Mouse (Mus musculus): ENCODE data around the gene Lhx1.

Lhx1 gene

GRCm38 (mm10) chr11:84525421-84526274 lies at the start of gene Lhx1:
Gene Lhx1 (minus strand): TSS chr11:84525535.
- DNase-seq, result peak; percentile 92

GRCm38 (mm10) chr11:84574834-84575233 lies 49.5 kb upstream of the Lhx1 start:
- DNase-seq, result no peak

DNA sequence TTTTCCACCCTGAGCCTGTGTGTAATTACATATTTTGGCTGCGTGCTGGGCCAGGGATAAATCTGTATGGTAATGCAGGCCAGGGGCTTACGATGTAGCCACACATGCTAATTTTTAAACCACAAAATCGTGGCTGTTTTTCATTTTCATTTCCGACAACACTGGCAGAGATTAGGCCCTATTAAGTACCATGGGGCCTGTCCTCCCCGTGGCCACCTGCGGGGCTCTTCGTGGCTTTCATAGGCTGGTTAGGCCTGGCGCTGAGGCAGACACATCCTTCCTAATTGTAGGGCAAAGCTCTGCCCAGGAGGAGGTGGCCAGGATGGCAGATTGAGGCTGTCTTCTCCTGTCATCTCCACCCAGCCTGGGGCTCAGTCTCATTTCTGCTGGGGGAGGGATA lies 48.3 kb upstream of the Lhx1 start:
- no peak for DNase-seq

DNA sequence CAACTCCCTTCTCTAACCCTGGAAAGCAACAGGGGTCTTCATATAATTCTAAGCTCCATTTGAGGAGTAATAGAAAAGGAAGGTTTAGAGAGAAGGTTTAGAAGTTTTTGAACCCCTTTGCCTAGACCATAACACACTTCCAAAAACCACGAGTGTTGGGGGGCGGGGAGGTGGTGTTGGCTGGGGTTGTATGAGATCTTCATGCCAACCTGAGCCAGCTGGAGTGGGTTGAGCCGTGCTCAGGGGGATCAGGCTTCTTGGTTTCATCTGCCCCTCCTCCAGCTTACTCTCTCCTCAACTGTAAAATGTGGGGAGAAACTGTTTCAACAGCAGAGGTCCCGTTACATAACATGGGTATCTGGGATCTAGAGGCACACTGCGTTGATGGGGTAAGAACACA lies 45.5 kb upstream of the Lhx1 start:
- no peak for DNase-seq

GRCm38 (mm10) chr11:84570392-84570791 lies 45.1 kb upstream of the Lhx1 start:
- DNase-seq, result peak; percentile 40

DNA sequence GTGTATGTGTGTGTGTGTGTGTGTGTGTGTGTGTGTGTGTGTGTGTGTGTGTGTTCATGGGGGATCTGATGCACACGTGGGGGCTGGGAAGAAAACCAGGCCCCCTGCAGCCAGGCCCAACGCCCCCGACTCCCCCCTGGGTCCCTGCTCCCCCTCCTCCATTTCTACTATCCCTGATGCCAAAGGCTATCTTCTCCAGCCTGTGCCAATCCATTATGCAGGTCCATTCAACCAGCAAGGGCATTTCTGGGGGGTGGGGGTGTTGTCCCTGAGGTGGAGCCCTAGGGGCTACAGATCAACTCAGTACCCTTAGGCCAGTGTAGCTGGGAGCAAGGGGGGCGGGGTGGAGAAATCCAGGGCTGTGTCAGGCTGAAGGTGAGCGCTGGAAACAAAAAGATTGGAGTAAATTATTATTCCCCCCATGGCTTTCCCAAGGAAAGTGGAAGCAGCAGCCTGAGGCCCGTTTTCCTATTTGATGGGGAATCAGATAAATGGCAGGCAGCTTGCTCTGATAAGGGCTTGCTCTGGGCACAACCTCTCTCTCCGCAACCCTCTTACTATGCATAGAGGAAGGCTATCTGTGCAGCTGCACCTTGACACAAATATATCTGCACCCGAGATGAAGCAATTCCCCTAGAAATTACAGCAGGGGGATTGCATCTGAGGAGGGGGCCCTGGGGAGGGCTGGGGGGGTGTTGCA lies 43.9 kb upstream of the Lhx1 start:
- DNase-seq, result no peak

DNA sequence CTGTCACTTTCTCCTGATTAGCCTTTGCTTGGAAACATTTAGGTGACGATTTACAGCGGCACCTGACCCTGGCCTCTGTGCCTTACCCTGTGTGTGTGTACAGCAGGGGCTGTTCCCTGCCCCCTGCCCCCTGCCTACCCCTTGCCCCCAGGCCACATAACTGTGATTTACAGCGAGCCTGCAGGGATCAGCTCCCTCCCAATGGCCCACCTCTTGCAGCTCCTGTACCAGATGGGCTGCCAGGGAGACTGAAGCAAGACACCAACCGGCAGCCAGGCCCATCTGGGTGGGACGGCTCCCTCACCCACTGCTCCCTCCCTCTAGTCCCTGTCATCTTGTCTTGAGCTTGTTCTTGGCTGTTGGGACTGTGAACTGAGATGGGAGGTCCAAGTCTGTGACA lies 43.1 kb upstream of the Lhx1 start:
- DNase-seq, result no peak

GRCm38 (mm10) chr11:84566691-84567090 lies 41.4 kb upstream of the Lhx1 start:
- DNase-seq, result no peak

GRCm38 (mm10) chr11:84565224-84565623 lies 39.9 kb upstream of the Lhx1 start:
- no peak for DNase-seq

DNA sequence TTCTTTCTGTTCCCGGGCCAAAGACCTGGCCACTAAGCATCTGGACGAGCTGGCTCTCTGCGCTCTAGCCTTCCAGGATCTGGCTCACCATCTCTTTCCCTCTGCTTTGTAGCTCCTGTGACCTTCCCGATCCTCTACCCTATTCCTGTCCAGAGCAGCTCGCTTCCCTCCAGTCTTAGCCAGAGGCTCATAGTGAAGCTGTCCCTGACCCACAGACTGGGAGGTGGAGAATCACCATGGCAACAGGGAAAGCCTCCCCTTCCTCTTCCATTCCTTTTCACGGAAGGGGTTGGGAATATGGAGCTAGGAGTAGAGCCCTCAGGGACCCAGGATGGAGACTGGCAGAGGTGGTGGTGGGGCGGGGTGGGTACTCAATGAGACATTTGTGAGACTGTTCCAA lies 38.0 kb upstream of the Lhx1 start:
- DNase-seq, result no peak

DNA sequence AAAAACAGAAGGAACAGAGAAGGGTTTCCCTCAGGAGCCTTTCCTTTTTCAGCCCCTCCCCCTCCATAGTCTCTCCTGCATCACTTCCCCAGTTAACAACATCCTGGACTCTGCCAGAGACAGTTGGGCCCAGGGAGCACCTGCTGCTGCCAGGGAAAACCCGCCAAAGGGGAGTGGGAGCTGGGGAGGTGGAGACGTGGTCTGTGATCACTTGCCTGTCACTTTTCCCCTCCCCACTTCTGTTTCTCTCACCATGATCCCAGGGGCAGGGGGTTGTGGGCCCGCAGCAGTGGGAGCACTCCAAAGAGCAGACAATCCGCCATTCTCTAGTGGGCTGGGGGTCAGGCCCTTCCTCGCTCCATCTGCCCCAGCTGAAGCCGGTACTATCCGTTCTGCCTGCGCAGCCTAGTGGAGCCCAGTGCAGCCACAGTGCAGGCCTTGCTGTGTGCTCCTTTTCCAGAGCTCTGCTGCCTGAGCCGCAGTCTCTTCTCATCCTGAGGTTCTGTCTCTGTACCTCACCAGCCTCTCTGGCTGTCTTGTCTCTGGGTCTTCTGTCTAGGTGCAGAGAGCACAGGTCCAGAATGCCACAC lies 37.5 kb upstream of the Lhx1 start:
- no peak for DNase-seq

- DNase-seq, result no peak
Observed at GRCm38 (mm10) chr11:84561546-84561945, 36.2 kb upstream of the Lhx1 start.

DNA sequence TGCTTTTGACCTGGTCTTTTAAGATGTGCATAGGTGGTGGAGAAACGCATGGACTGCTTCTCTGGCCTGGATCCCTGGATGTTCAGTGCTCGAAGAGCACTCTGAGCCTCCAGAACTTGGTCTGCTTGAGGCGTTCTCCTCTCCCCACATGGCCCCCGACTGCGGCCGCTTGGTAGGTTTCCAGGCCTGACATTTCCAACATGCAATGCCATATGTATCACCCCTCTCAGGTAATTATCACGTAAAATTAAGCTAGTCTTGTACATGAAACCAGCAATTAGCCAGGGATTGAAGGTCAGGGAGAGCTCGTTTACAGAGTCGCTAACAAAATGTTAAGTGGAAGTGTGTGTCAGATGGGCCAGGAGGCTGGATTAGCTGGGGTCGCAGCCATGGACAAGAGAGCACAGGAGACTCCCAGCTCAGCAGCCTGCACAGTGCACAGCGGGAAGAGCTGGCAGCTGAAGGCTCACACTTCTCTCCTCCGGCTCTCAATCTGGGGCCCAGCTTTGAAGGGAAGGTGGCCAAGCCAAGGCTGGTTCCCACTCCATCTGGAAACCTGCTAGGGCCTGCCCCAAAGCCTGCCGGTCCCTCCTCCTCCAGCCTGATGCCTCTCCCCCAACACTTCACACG lies 28.6 kb upstream of the Lhx1 start:
- peak; percentile 71 for DNase-seq

DNA sequence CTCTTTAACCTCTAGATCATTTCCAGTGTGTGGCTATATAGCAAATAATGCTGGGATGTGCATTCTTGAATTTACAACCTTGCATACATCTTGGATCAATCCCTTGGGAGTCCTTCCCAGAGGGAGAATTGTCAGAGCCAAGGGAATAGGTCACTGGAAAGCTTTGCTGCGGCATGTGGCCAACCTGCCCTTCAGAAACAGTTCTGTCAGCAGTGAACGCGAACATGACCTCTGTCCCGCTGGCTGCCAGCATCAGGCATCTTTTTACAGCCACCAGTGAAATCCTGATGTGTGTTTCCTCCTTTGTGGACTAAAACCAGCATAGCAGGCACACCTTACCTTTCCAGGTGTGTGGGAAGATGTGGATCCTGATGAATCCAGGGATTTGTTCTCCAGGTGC lies 26.0 kb upstream of the Lhx1 start:
- no peak for DNase-seq

DNA sequence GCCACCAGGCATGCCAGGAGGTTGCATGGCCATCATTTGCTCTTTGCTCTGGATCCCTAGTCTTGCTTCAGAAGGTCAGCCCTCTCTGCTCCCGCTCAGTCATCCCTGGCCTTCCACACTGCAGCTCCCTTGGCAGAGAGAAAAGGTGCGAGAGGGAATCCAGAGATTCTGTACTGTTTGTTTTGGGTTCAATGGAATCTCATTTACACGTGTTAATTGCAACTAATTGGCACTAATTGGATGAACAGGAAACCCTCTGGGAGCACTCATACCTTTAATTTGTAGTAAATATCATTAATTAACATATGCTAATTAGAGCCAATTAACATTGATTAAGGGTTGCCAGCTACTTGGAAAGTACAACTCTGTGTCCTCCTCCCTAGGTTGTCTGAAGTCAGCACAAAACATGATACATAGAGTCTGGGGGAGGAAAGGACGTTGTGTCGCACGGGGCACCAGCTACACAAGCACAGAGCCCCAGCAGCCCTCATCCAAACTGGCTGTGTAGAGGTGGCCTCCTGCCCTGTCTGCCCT lies 24.0 kb upstream of the Lhx1 start:
- no peak for DNase-seq

- DNase-seq, result no peak
Observed at GRCm38 (mm10) chr11:84548293-84548692, 23.0 kb upstream of the Lhx1 start.

DNA sequence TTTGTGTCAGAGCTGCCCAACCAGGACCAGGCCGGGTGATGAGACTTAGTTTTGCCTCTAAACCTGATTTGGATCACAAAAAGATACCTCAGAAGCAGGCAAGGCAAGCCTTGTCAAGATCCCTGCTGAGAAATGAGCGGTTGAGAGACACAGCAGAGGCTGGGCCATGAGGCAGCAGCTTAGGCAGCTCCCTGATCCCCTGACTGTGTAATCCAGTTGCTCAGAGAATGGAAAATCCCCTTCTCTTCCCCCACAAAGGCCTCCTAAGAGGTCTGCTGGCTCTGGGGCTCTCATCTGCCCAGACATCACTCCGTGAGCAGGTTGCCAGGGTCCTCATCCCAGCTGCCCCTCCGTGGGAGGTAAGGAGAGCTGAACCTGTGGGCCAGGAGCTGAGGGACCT lies 14.6 kb upstream of the Lhx1 start:
- DNase-seq, result no peak

GRCm38 (mm10) chr11:84529797-84530703 lies 4.7 kb upstream of the Lhx1 start:
- DNase-seq, result peak; percentile 41

GRCm38 (mm10) chr11:84529143-84529755 lies 3.9 kb upstream of the Lhx1 start:
- DNase-seq, result peak; percentile 41

DNA sequence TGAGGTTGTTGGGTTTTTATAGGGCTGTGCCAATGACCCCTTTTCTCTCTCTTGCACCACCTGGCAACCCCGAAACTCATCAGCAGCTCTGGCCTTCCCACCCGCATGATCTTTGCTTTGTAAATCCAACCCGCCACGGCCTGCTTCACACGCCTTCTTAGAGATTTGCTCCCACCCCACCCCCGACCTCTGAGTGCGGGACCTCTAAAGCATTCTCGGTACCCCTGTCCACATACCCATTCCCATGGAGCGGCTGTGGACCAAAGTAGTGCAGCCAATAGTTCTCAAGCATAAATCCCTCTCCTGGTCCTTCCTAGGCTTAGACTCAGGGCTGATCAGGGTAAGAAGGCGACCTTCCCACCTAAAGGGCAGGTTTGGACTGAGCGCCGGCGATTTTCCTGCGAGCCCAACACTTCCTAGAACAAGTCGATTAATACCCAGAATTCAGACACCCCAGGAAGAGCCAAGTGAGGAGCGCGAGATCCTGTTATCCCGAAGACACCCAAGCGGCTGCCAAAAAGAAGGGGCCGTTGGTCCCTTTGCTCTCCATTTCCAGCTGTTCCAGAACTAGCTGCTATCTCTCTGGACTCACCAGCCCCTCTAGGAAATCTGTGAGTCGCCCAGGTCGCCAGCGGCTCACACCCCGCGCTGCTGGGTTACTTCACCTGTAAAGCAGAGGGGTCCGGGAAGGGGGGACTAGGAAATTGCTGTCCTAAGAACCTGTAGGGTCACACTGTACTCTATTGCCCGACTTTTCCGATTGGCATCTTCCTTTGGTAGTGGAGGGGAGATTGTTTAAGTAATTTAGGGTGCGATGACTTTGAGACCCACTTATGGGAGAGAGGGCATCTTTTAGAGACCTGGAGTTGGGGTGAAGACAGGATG lies 1.9 kb upstream of the Lhx1 start:
- DNase-seq, result peak; percentile 42

- DNase-seq, result no peak
Observed at GRCm38 (mm10) chr11:84526451-84526850, 1.1 kb upstream of the Lhx1 start.

Measured in cerebellum, adult 8-10 months (tissue).